9 mouse cellular contexts compared by ENCODE assay signal in the genomic region with DNA sequence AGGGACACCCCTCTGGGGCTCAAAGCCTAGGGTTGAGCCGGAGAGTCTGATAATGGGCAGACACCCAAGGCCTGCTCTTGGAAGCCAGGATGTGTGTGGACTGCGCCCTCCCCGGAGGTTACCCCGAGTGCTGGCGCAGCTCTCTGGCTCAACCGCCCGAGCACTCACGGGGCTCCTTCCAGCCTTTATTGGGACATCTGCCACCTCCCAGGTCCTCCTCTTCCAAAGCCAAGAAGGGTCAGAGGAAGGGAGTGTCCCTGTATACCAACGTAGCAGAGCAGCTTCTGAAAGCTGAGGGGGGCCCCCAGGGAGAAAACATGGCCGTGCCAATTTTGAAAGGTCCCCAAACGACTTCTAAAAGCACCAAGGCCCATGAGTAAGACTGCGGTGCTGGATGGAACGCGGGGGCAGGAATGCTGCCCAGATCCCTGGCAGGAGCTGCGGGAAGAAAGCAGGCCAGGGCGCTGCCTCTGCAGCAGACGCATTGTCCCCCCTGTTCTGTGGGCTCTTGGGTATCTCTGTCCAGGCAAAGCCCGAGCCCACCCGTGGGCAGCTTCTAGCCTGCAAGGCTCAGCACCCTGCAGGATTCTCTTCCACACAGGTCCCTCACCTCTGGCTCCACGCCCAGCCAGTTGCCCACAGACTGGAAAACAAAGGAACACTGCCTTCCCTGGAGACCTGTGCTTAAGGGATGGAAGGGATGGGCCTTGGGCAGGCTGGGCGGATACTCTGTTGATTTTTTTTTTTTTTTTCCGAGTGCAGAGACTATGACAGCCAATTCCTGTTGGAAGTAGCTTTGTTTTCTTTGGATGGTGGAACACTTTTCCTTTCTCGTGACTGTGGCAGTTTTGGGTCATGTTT. TPM values are rescaled to one million over a fixed set of nuclear protein-coding genes. Genes with fewer than 3 reads are reported as not detected.
DNase-seq lines count a peak whose midpoint lies in the region; ATAC-seq and TF ChIP-seq lines count a peak whose summit lies in the region.
"Had no signal": no experiment of that assay in that cellular context is flagged by ENCODE, and none has a peak within 500 bp of the region (broad histone marks: within the 10 kb centered on the region; RNA-seq: fewer than 3 reads in every experiment).

No protein-coding gene starts in this region.

- TF ChIP-seq CTCF in C2C12 (IDR thresholded peaks at IDR 0.05; ENCODE audit: control insufficient read depth, insufficient read depth, insufficient read length), result no peak

- WGBS in forebrain, embryonic 15.5 days, result 63% methylated on average over 23 of the region's 23 CpGs

- H3K27ac ChIP-seq in forebrain, embryonic 15.5 days (replicated peaks), result peak overlapping the region; percentile 58; the same call in 1 of the 2 replicates
- H3K27ac ChIP-seq: macrophage had no signal

- peak overlapping the region; percentile 67 for H3ac ChIP-seq in C2C12 (ENCODE audit: control insufficient read depth, insufficient read length, low read depth)
- no peak overlapping the region for H3ac ChIP-seq in myocyte (ENCODE audit: control insufficient read depth, insufficient read length)

- no peak for TF ChIP-seq POLR2A in myocyte (IDR thresholded peaks at IDR 0.05; ENCODE audit: insufficient read length, low read depth)

- H3K36me3 ChIP-seq in C2C12 (ENCODE audit: control insufficient read depth, insufficient read depth), result no peaks in the 10 kb centered on the region
- H3K36me3 ChIP-seq in forebrain, embryonic 15.5 days, result no peaks in the 10 kb centered on the region
- no peaks in the 10 kb centered on the region for H3K36me3 ChIP-seq in myocyte (ENCODE audit: control insufficient read depth, insufficient read depth)

- no peak overlapping the region; the same call in 1 of the 2 replicates for H3K4me2 ChIP-seq in forebrain, embryonic 15.5 days (replicated peaks)
- peak overlapping the region; percentile 94 for H3K4me2 ChIP-seq in myocyte (ENCODE audit: low read depth)

- H3K79me3 ChIP-seq in C2C12 (ENCODE audit: low read depth), result no peaks in the 10 kb centered on the region

- H3K79me2 ChIP-seq in C2C12 (ENCODE audit: control insufficient read depth, insufficient read depth), result no peaks in the 10 kb centered on the region
- H3K79me2 ChIP-seq in myocyte (ENCODE audit: control insufficient read depth, insufficient read depth), result no peaks in the 10 kb centered on the region

- intact Hi-C loops in heart, postnatal 10 days (cut with DNase I), result loop anchor here (5.0 kb wide), 2 partner anchors 86 to 116 kb away; a partner anchor contains a TSS

- DNase-seq in adrenal gland, postnatal 25 days, result peak; percentile 75
- DNase-seq in heart, postnatal 10 days, result peak; percentile 85 to 87
- peak; percentile 59 to 71 for DNase-seq in layer of hippocampus, postnatal 10 days (ENCODE audit: low spot score in 2 of 2)
- DNase-seq in natural killer cell, adult 2 months (ENCODE audit: low spot score in 2 of 2), result no peak
- no peak for DNase-seq in thymus, postnatal 36 days

- H3K4me3 ChIP-seq in C2C12 (ENCODE audit: insufficient read depth, poor library complexity, severe bottlenecking) (no peak overlapping the region), myocyte (peak overlapping the region; percentile 3)
- H3K4me3 ChIP-seq in forebrain, embryonic 15.5 days, result no peak overlapping the region

- no peaks in the 10 kb centered on the region for H3K27me3 ChIP-seq in C2C12 (ENCODE audit: control insufficient read depth, insufficient read depth, insufficient read length)
- H3K27me3 ChIP-seq in forebrain, embryonic 15.5 days, result no peaks in the 10 kb centered on the region
- no peaks in the 10 kb centered on the region for H3K27me3 ChIP-seq in myocyte (ENCODE audit: control insufficient read depth, insufficient read depth, insufficient read length)

- peaks cover 13% of the 10 kb centered on the region; the same call in 1 of the 2 replicates for H3K4me1 ChIP-seq in forebrain, embryonic 15.5 days

- no peaks in the 10 kb centered on the region for H3K9me3 ChIP-seq in forebrain, embryonic 15.5 days

- no peak overlapping the region for H3K9ac ChIP-seq in forebrain, embryonic 15.5 days (replicated peaks)

- ATAC-seq in forebrain, embryonic 15.5 days (replicated peaks), result peak; percentile 38; the same call in 1 of the 2 replicates

TF ChIP-seq in C2C12, 6 proteins besides CTCF, POLR2A, EP300 and RAD21:
- TF ChIP-seq MYOD1 (IDR thresholded peaks at IDR 0.05; ENCODE audit: control insufficient read depth, insufficient read length, low read depth) (no peak), FOSL1 (IDR thresholded peaks at IDR 0.05; ENCODE audit: insufficient read depth, low read length, poor library complexity, severe bottlenecking) (no peak), MYOG (IDR thresholded peaks at IDR 0.05; ENCODE audit: control insufficient read depth, extremely low read depth, insufficient read length) (no peak), CEBPB (IDR thresholded peaks at IDR 0.05; ENCODE audit: low read depth) (peak; percentile 36), USF1 (IDR thresholded peaks at IDR 0.05; ENCODE audit: low read depth) (no peak), MAX (IDR thresholded peaks at IDR 0.05) (peak; percentile 14)

TF ChIP-seq in myocyte, 11 proteins besides CTCF, POLR2A, EP300 and RAD21:
- no peak for TF ChIP-seq SRF (IDR thresholded peaks at IDR 0.05; ENCODE audit: control insufficient read depth, insufficient read length, low read depth)
- no peak for TF ChIP-seq MAX (IDR thresholded peaks at IDR 0.05; ENCODE audit: low read depth)
- TF ChIP-seq USF1 (IDR thresholded peaks at IDR 0.05; ENCODE audit: low read depth), result no peak
- TF ChIP-seq TCF3 (IDR thresholded peaks at IDR 0.05; ENCODE audit: insufficient read length, low read depth), result no peak
- no peak for TF ChIP-seq REST (IDR thresholded peaks at IDR 0.05; ENCODE audit: insufficient read depth, insufficient read length)
- no peak for TF ChIP-seq CEBPB (IDR thresholded peaks at IDR 0.05; ENCODE audit: insufficient read depth, poor library complexity, severe bottlenecking)
- TF ChIP-seq TCF12 (IDR thresholded peaks at IDR 0.05; ENCODE audit: insufficient read depth, poor library complexity, severe bottlenecking), result no peak
- no peak for TF ChIP-seq E2F4 (IDR thresholded peaks at IDR 0.05; ENCODE audit: insufficient read depth)

RNA-seq across cellular contexts. Expression of a gene that starts 55.5 kb away (rescaled TPM):
- polyA plus RNA-seq in C2C12 (2012; fragmentation: generic; extraction: Trizol) (68.5 TPM), myocyte (2012; fragmentation: generic; extraction: Trizol) (48.3 TPM)
- 570 and 647 TPM in 2 replicates for total RNA-seq in adrenal gland, postnatal 25 days (2021)
- 103 and 105 TPM in 2 replicates for polyA plus RNA-seq in forebrain, embryonic 15.5 days (2015; fragmentation: Nextera tagmentation; extraction: Ambion mirVana)
- total RNA-seq in heart, postnatal 10 days (2021), result 10 to 100 TPM; 47.0 to 48.9 TPM
- total RNA-seq in layer of hippocampus, postnatal 10 days (2021), result 100 to 1,000 TPM in 1 of 2 experiments, 10 to 100 TPM in 1; 97.0 to 102 TPM

Comparison
In these comparisons a context has a peak if more than half of its experiments do, and no peak if none do; other contexts are left out.
1. DNase-seq: peak in adrenal gland, postnatal 25 days (single experiment), heart, postnatal 10 days (2 of 2) and layer of hippocampus, postnatal 10 days (2 of 2); none in natural killer cell, adult 2 months (0 of 2) and thymus, postnatal 36 days (0 of 2).